9 mouse cellular contexts compared by ENCODE assay signal in the genomic region with DNA sequence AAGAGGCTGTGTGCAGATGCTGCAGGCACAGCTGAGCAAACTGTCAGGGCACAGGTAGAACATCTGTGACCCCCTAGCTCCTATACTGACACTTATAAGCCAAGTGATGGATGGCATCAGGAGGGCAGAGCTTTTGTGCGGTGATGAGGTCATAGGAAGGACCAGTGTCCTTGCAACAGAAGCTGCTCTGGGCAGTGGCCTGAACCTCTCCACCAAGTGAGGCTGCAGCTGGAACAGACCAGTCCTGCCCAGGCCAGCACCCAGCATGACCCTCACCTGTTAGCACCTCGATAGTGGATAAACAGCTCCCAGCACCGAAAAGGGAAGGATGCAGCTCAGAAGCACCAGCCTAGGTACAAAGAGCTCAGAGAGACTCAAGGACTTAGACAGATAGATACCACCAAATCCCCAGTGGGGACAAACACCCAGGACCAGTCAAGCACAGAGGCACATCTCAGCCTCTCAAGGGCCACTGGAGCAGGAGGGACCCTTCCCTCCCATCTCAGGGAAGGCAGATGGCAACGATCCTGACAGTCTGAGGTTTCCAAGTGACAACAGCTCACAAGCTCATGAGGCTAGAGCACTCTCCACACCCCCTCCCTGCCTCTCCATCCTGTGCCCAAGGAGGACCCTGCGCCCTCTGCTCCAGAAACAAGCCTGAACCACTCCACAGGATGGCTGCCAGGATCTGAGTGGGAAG. TPM values are rescaled to one million over a fixed set of nuclear protein-coding genes. Genes with fewer than 3 reads are reported as not detected.
DNase-seq lines count a peak whose midpoint lies in the region; ATAC-seq and TF ChIP-seq lines count a peak whose summit lies in the region.
"Had no signal": no experiment of that assay in that cellular context is flagged by ENCODE, and none has a peak within 500 bp of the region (broad histone marks: within the 10 kb centered on the region; RNA-seq: fewer than 3 reads in every experiment).

No protein-coding gene starts in this region.

- no peaks in the 10 kb centered on the region for H3K36me3 ChIP-seq in intestine, embryonic 14.5 days (ENCODE audit: control insufficient read depth, insufficient read depth, low read length)
- H3K36me3 ChIP-seq in intestine, postnatal 0 days (ENCODE audit: control insufficient read depth, insufficient read depth) = no peaks in the 10 kb centered on the region
- H3K36me3 ChIP-seq in embryonic facial prominence, embryonic 10.5 days (replicated peaks) = peaks cover 7% of the 10 kb centered on the region; the same call in 1 of the 2 replicates
- H3K36me3 ChIP-seq in forebrain, embryonic 12.5 days (replicated peaks) = no peaks in the 10 kb centered on the region
- no peaks in the 10 kb centered on the region for H3K36me3 ChIP-seq in midbrain, embryonic 11.5 days (ENCODE audit: control insufficient read depth, insufficient read depth, low read length)
- H3K36me3 ChIP-seq: G1E had no signal

- no peak for TF ChIP-seq CTCF in intestine, postnatal 0 days (IDR thresholded peaks at IDR 0.05; ENCODE audit: low read depth)

- no peak for ATAC-seq in intestine, embryonic 14.5 days (replicated peaks; ENCODE audit: low FRiP score, low TSS enrichment, low read depth)
- ATAC-seq in intestine, postnatal 0 days = no peak
- ATAC-seq in forebrain, embryonic 12.5 days (ENCODE audit: low FRiP score) = no peak
- no peak for ATAC-seq in midbrain, embryonic 11.5 days (ENCODE audit: low FRiP score)
- ATAC-seq in CD4-positive, CD25-positive, alpha-beta regulatory T cell, adult 4 months = no peak

- no peak for DNase-seq in intestine, embryonic 14.5 days (ENCODE audit: low spot score)
- DNase-seq in embryonic facial prominence, embryonic 10.5 days (ENCODE audit: low spot score) = no peak
- no peak for DNase-seq in midbrain, embryonic 11.5 days (ENCODE audit: low spot score, missing footprints)
- no peak for DNase-seq in layer of hippocampus, adult 11-12 months (ENCODE audit: low spot score)

- WGBS in intestine, embryonic 14.5 days = 48% methylated on average over 5 of the region's 5 CpGs
- WGBS in intestine, postnatal 0 days = 60% methylated on average over 5 of the region's 5 CpGs
- 76% methylated on average over 5 of the region's 5 CpGs for WGBS in embryonic facial prominence, embryonic 10.5 days
- 76% methylated on average over 5 of the region's 5 CpGs for WGBS in forebrain, embryonic 12.5 days
- 80% methylated on average over 5 of the region's 5 CpGs for WGBS in midbrain, embryonic 11.5 days

- no peaks in the 10 kb centered on the region for H3K27me3 ChIP-seq in intestine, embryonic 14.5 days (replicated peaks; ENCODE audit: control insufficient read depth, insufficient read depth, low read length)
- no peaks in the 10 kb centered on the region for H3K27me3 ChIP-seq in intestine, postnatal 0 days (replicated peaks; ENCODE audit: control insufficient read depth, insufficient read depth, low read length)
- no peaks in the 10 kb centered on the region for H3K27me3 ChIP-seq in embryonic facial prominence, embryonic 10.5 days (replicated peaks; ENCODE audit: low read depth, poor library complexity, severe bottlenecking)
- no peaks in the 10 kb centered on the region for H3K27me3 ChIP-seq in forebrain, embryonic 12.5 days
- no peaks in the 10 kb centered on the region for H3K27me3 ChIP-seq in midbrain, embryonic 11.5 days (ENCODE audit: control insufficient read depth, insufficient read depth, low read length)

- 0 out of 2 replicates have a peak overlapping the region, but pooled peaks have one; percentile 38 for H3K27ac ChIP-seq in intestine, embryonic 14.5 days (ENCODE audit: low read depth)
- no peak overlapping the region for H3K27ac ChIP-seq in intestine, postnatal 0 days (ENCODE audit: low read depth, low read length)
- H3K27ac ChIP-seq in embryonic facial prominence, embryonic 10.5 days (replicated peaks) = peak overlapping the region; percentile 73
- H3K27ac ChIP-seq in forebrain, embryonic 12.5 days = peak overlapping the region; percentile 78
- H3K27ac ChIP-seq in midbrain, embryonic 11.5 days (ENCODE audit: low read depth, low read length) = peak overlapping the region; percentile 30

- H3K9ac ChIP-seq in intestine, embryonic 14.5 days (ENCODE audit: low read length) = no peak overlapping the region
- no peak overlapping the region for H3K9ac ChIP-seq in intestine, postnatal 0 days (ENCODE audit: low read depth, low read length)
- no peak overlapping the region for H3K9ac ChIP-seq in forebrain, embryonic 12.5 days
- peak overlapping the region; percentile 24; the same call in 1 of the 2 replicates for H3K9ac ChIP-seq in midbrain, embryonic 11.5 days (ENCODE audit: low read length)

- H3K4me3 ChIP-seq in intestine, embryonic 14.5 days (ENCODE audit: low read depth, low read length) = no peak overlapping the region
- H3K4me3 ChIP-seq in intestine, postnatal 0 days (ENCODE audit: low read depth, low read length) = no peak overlapping the region
- H3K4me3 ChIP-seq in embryonic facial prominence, embryonic 10.5 days = no peak overlapping the region
- no peak overlapping the region for H3K4me3 ChIP-seq in forebrain, embryonic 12.5 days (replicated peaks)
- H3K4me3 ChIP-seq in midbrain, embryonic 11.5 days (ENCODE audit: low read depth, low read length) = no peak overlapping the region

- no peak overlapping the region for H3K4me2 ChIP-seq in intestine, embryonic 14.5 days (ENCODE audit: low read length)
- no peak overlapping the region for H3K4me2 ChIP-seq in intestine, postnatal 0 days (replicated peaks; ENCODE audit: low read depth)
- no peak overlapping the region for H3K4me2 ChIP-seq in forebrain, embryonic 12.5 days
- no peak overlapping the region for H3K4me2 ChIP-seq in midbrain, embryonic 11.5 days
- H3K4me2 ChIP-seq: liver, embryonic 11.5 days had no signal

- no peaks in the 10 kb centered on the region for H3K9me3 ChIP-seq in intestine, embryonic 14.5 days (ENCODE audit: control insufficient read depth, low read length)
- H3K9me3 ChIP-seq in intestine, postnatal 0 days (ENCODE audit: control insufficient read depth) = no peaks in the 10 kb centered on the region
- no peaks in the 10 kb centered on the region for H3K9me3 ChIP-seq in embryonic facial prominence, embryonic 10.5 days
- H3K9me3 ChIP-seq in forebrain, embryonic 12.5 days = no peaks in the 10 kb centered on the region
- H3K9me3 ChIP-seq in midbrain, embryonic 11.5 days (ENCODE audit: control insufficient read depth, low read length) = no peaks in the 10 kb centered on the region

- peaks cover 66% of the 10 kb centered on the region for H3K4me1 ChIP-seq in intestine, embryonic 14.5 days (replicated peaks; ENCODE audit: control insufficient read depth, insufficient read depth, low read length)
- H3K4me1 ChIP-seq in intestine, postnatal 0 days (replicated peaks; ENCODE audit: control insufficient read depth, insufficient read depth, low read length) = peaks cover 17% of the 10 kb centered on the region; the same call in 1 of the 2 replicates
- H3K4me1 ChIP-seq in embryonic facial prominence, embryonic 10.5 days = peaks cover 91% of the 10 kb centered on the region
- H3K4me1 ChIP-seq in forebrain, embryonic 12.5 days = peaks cover 95% of the 10 kb centered on the region
- peaks cover 66% of the 10 kb centered on the region for H3K4me1 ChIP-seq in midbrain, embryonic 11.5 days (ENCODE audit: control insufficient read depth, insufficient read depth, low read length)

RNA-seq across cellular contexts. Expression of a gene that starts 42.6 kb away (rescaled TPM):
- polyA plus RNA-seq in intestine, embryonic 14.5 days (2014; fragmentation: Nextera tagmentation; extraction: Ambion mirVana) = 26.1 and 27.5 TPM in 2 replicates
- 7.1 and 7.6 TPM in 2 replicates for polyA plus RNA-seq in intestine, postnatal 0 days (2015; fragmentation: Nextera tagmentation; extraction: Ambion mirVana)
- 19.2 and 19.8 TPM in 2 replicates for polyA plus RNA-seq in embryonic facial prominence, embryonic 10.5 days (2016; fragmentation: Nextera tagmentation; extraction: Ambion mirVana)
- polyA plus RNA-seq in forebrain, embryonic 12.5 days (2016; fragmentation: Nextera tagmentation; extraction: Ambion mirVana) = 26.0 and 27.0 TPM in 2 replicates
- 13.4 and 14.7 TPM in 2 replicates for polyA plus RNA-seq in midbrain, embryonic 11.5 days (2014; fragmentation: Nextera tagmentation; extraction: Ambion mirVana)
- polyA plus RNA-seq in CD4-positive, CD25-positive, alpha-beta regulatory T cell, adult 4 months (2017; shearing (Covaris generic)) = 1 to 10 TPM; 4.0 to 6.1 TPM
